Mouse (Mus musculus): ENCODE data around the gene Slc25a30. TPM values are rescaled to one million over a fixed set of nuclear protein-coding genes. Genes with fewer than 3 reads are reported as not detected.

Gene Slc25a30
- total and polyA plus RNA-seq, 2 experiments from 2014 or later: 7.0 to 27.4 TPM

GRCm38 (mm10) chr14:75712687-75713086 is 74.2 kb downstream of the Slc25a30 start:
- WGBS: 50% methylated on average over 5 of the region's 5 CpGs
- H3K9me3 ChIP-seq (ENCODE audit: low read length): no peaks in the 10 kb centered on the region
- ATAC-seq (peak; percentile 59), DNase-seq (peak; percentile 55)
- no peak overlapping the region for H3K4me2 ChIP-seq (ENCODE audit: low read depth)
- H3K4me1 ChIP-seq (ENCODE audit: insufficient read depth): no peaks in the 10 kb centered on the region
- H3K9ac ChIP-seq: no peak overlapping the region
- no peak for TF ChIP-seq CTCF (IDR thresholded peaks at IDR 0.05; ENCODE audit: low read depth)
- H3K27me3 ChIP-seq (ENCODE audit: insufficient read depth, low read length): no peaks in the 10 kb centered on the region
- H3K4me3 ChIP-seq (ENCODE audit: low read depth, low read length): no peak overlapping the region
- no peak overlapping the region for H3K27ac ChIP-seq (ENCODE audit: low read depth, low read length)
- peaks cover 40% of the 10 kb centered on the region for H3K36me3 ChIP-seq (ENCODE audit: insufficient read depth)

DNA sequence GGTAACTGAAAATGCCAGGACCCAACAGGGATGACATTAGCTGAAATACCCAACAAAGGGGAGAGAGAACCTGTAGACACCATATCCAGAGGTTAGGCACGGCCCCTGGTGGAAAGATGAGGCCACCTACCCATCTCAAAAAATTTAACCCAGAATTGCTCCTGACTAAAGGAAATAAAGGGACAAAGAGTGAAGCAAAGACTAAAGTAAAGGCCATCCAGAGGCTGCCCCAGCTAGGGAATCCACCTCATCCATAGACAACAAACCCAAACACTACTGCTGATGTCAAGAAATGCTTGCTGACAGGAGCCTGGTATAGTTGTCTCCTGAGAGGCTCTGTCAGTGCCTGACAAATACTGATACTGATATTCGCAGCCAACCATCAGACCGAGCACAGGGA is 75.1 kb downstream of the Slc25a30 start:
- no peaks in the 10 kb centered on the region for H3K27me3 ChIP-seq (ENCODE audit: insufficient read depth, low read length)
- WGBS: 92% methylated on average over 3 of the region's 3 CpGs
- H3K9ac ChIP-seq: no peak overlapping the region
- DNase-seq (no peak), ATAC-seq (no peak)
- H3K4me2 ChIP-seq (ENCODE audit: low read depth): no peak overlapping the region
- H3K4me1 ChIP-seq (ENCODE audit: insufficient read depth): no peaks in the 10 kb centered on the region
- H3K9me3 ChIP-seq (ENCODE audit: low read length): no peaks in the 10 kb centered on the region
- no peak for TF ChIP-seq CTCF (IDR thresholded peaks at IDR 0.05; ENCODE audit: low read depth)
- H3K27ac ChIP-seq (ENCODE audit: low read depth, low read length): no peak overlapping the region
- peaks cover 39% of the 10 kb centered on the region for H3K36me3 ChIP-seq (ENCODE audit: insufficient read depth)
- H3K4me3 ChIP-seq (ENCODE audit: low read depth, low read length): no peak overlapping the region

Other genes starting within 250 kb of the Slc25a30 start
- gene Spert, start 193.9 kb downstream of the Slc25a30 start, total RNA-seq (2014; rRNA removed): not detected in 2 replicates
- gene Spert, start 193.9 kb downstream of the Slc25a30 start, polyA plus RNA-seq (2015; fragmentation: Nextera tagmentation; extraction: Ambion mirVana): not detected in 2 replicates
- gene Erich6b, start 144.8 kb downstream of the Slc25a30 start, total RNA-seq (2014; rRNA removed): not detected in 2 replicates
- not detected in 2 replicates for gene Erich6b, start 144.8 kb downstream of the Slc25a30 start, polyA plus RNA-seq (2015; fragmentation: Nextera tagmentation; extraction: Ambion mirVana)
- gene Cog3, start 32.5 kb downstream of the Slc25a30 start, total RNA-seq (2014; rRNA removed): 29.7 and 29.9 TPM in 2 replicates
- 9.0 and 11.6 TPM in 2 replicates for gene Cog3, start 32.5 kb downstream of the Slc25a30 start, polyA plus RNA-seq (2015; fragmentation: Nextera tagmentation; extraction: Ambion mirVana)
- 738 and 1,020 TPM in 2 replicates for gene Tpt1, start 58.1 kb upstream of the Slc25a30 start, total RNA-seq (2014; rRNA removed)
- 708 and 819 TPM in 2 replicates for gene Tpt1, start 58.1 kb upstream of the Slc25a30 start, polyA plus RNA-seq (2015; fragmentation: Nextera tagmentation; extraction: Ambion mirVana)
- gene Kctd4, start 168.0 kb upstream of the Slc25a30 start, total RNA-seq (2014; rRNA removed): 18.6 and 25.6 TPM in 2 replicates
- gene Kctd4, start 168.0 kb upstream of the Slc25a30 start, polyA plus RNA-seq (2015; fragmentation: Nextera tagmentation; extraction: Ambion mirVana): 13.1 and 14.2 TPM in 2 replicates
- 41.5 and 43.8 TPM in 2 replicates for gene Gtf2f2, start 223.8 kb upstream of the Slc25a30 start, total RNA-seq (2014; rRNA removed)
- 47.6 and 54.9 TPM in 2 replicates for gene Gtf2f2, start 223.8 kb upstream of the Slc25a30 start, polyA plus RNA-seq (2015; fragmentation: Nextera tagmentation; extraction: Ambion mirVana)